Mouse (Mus musculus) thymus, adult 18-20 months (tissue): ENCODE data around the gene Olfr1496.
"Not testable (repeated sequence)": the region's sequence is repeated elsewhere in the genome, so short reads cannot be mapped to it uniquely, and the experiment has no call there.

Source experiments
- DNase-seq, 2 experiments: peaks; one replicate each; pipeline ENCODE4 v3.0.0; 2022; ENCODE audit warnings: mixed read lengths in 2 of 2

Olfr1496 gene

GRCm38 (mm10) chr19:13777578-13777977, at the start of gene Olfr1496:
TSS of gene Olfr1496 (plus strand) at chr19:13777878.
- no peak for DNase-seq

GRCm38 (mm10) chr19:13739428-13739827, 38.2 kb upstream of the Olfr1496 start, which contains the start of gene Olfr1494:
TSS of gene Olfr1494 (plus strand) at chr19:13739728.
- no peak for DNase-seq

GRCm38 (mm10) chr19:13749366-13749765, 28.3 kb upstream of the Olfr1496 start:
- no peak for DNase-seq

- no peak for DNase-seq
Measured at GRCm38 (mm10) chr19:13764306-13764705, 13.4 kb upstream of the Olfr1496 start, which contains the start of gene Olfr1495. TSS of gene Olfr1495 (plus strand) at chr19:13764606.

- DNase-seq, result no peak
Measured at GRCm38 (mm10) chr19:13768565-13769276, 9.0 kb upstream of the Olfr1496 start.

GRCm38 (mm10) chr19:13798102-13798501, 20.4 kb downstream of the Olfr1496 start, which contains the start of gene Olfr1497:
TSS of gene Olfr1497 (minus strand) at chr19:13798202.
- no peak for DNase-seq

- DNase-seq, result not testable (repeated sequence)
Measured at GRCm38 (mm10) chr19:13805486-13805885, 27.8 kb downstream of the Olfr1496 start.

DNA sequence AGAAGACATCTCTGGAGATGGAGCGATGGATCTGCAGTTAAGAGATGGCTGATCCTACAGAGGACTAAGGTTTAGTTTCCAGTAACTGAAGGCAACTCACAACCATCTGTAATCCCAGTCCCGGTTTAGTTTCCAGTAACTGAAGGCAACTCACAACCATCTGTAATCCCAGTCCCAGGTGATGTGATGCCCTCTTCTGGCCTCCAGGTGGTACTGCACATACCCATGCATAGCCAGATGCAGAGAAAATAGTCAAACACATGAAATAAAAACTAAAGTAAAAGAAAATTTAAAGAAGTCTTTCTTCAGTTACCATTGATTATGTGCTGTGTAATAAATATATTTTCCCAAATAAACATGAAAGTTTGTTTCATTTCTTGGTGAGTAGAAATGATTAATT, 35.1 kb downstream of the Olfr1496 start:
- no peak for DNase-seq

DNA sequence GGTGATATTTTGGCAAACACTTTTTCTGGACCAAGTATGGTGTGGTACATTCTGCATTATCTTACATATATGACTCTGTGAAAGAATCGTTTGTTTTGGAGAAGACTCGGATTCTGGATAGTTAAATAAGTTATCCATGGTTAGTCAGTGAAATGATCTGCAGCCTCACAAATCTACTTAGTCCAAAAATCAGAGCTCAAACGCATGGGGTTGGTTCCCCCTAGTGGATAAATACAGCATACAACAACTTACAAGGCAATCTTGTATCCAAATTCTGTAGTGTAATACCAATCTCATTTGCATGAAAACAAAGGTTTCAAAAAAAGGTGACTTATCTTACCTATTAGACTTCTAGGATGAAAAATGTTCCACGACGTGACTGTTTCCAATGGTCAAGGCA, 41.1 kb downstream of the Olfr1496 start:
- DNase-seq, result no peak

DNA sequence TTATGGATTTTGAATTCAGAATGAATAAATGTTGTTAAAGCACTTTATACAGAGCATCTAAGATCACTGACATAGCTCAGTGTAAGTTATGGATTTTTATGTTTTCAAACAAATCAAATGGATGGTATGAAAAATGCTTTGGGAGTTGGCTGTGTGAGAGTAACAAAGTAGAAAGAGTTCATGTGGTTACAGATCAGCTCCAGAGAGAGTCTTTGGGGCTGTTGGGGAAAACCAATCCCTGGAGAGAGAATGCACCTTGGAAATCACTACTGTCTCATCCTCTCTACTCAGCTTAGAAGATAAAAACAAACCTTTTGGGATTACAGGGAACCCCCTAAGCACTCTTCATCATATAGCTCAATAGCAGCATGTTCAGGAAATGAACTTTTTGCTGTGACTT, 41.7 kb downstream of the Olfr1496 start, which contains the start of gene Olfr1499:
Gene Olfr1499, minus strand, starts transcription at position 101 of the 400 bp plus-strand sequence.
- DNase-seq, result no peak

DNA sequence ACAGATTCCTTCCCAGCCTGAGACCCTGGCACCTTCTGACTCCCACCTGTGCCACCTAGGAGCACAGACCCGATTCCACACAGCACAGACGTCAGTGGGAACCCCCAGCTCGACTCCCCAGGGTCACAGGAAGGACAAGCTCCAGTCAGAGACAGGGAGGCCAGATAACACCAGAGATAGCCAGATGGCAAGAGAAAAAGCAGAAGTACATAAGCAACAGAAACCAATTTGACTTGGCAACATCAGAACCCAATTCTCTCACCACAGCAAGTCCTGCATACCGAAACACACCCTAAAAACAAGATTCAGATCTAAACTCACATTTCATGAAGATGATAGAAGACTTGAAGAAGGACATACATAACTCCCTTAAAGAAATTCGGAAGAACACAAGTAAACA, 43.2 kb downstream of the Olfr1496 start:
- DNase-seq, result no peak

- DNase-seq, result no peak
Measured at GRCm38 (mm10) chr19:13828447-13828846, 50.8 kb downstream of the Olfr1496 start.

DNA sequence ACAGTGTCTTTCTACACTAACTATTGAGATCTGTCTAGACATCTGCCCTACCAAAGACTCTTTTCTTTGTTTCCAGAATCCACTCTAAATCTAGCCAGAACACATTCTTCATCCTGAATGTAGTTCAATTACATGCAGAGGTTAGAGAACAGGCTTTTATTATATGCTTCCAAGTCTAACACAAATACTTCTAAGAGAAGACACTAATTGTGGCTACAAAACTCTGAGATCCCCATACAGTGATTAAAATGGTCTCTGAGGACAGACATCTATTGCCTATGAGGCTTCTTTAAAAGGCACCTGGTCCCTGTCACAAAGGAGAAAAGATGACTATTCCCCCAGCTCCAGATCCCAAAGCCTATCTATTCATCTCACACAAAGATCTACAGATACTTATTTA, 52.7 kb downstream of the Olfr1496 start, which contains the start of gene Olfr1500:
Gene Olfr1500, minus strand, starts transcription at position 101 of the 400 bp plus-strand sequence.
- no peak for DNase-seq
